Mouse (Mus musculus): ENCODE results near the gene Prim2. TPM values are rescaled to one million over a fixed set of nuclear protein-coding genes. Genes with fewer than 3 reads are reported as not detected.
"Not testable (repeated sequence)": the region's sequence is repeated elsewhere in the genome, so short reads cannot be mapped to it uniquely, and the experiment has no call there.

Prim2 gene
- polyA plus RNA-seq, 1 experiment = 8.9 TPM

- no peak for TF ChIP-seq CTCF (IDR thresholded peaks at IDR 0.05; ENCODE audit: extremely low read depth, insufficient read depth, low read length)
- TF ChIP-seq POLR2A (IDR thresholded peaks at IDR 0.05; ENCODE audit: extremely low read depth, insufficient read depth, low read length) = no peak
- no peak overlapping the region for H3K27ac ChIP-seq (ENCODE audit: insufficient read depth, low read length)
- no peaks in the 10 kb centered on the region for H3K4me1 ChIP-seq (ENCODE audit: control insufficient read depth, insufficient read depth, low read length)
- no peak overlapping the region for H3K4me3 ChIP-seq (ENCODE audit: insufficient read depth, low read length)
Observed at GRCm38 (mm10) chr1:33640089-33640488, 29.5 kb downstream of the Prim2 start.

GRCm38 (mm10) chr1:33639234-33639633 lies 30.4 kb downstream of the Prim2 start:
- H3K27ac ChIP-seq (ENCODE audit: insufficient read depth, low read length) = no peak overlapping the region
- no peak overlapping the region for H3K4me3 ChIP-seq (ENCODE audit: insufficient read depth, low read length)
- TF ChIP-seq POLR2A (IDR thresholded peaks at IDR 0.05; ENCODE audit: extremely low read depth, insufficient read depth, low read length) (no peak), CTCF (IDR thresholded peaks at IDR 0.05; ENCODE audit: extremely low read depth, insufficient read depth, low read length) (no peak)
- H3K4me1 ChIP-seq (ENCODE audit: control insufficient read depth, insufficient read depth, low read length) = no peaks in the 10 kb centered on the region

- Histone ChIP-seq H3K4me1 (ENCODE audit: control insufficient read depth, insufficient read depth, low read length) (no peaks in the 10 kb centered on the region), H3K27ac (ENCODE audit: insufficient read depth, low read length) (no peak overlapping the region), H3K4me3 (ENCODE audit: insufficient read depth, low read length) (no peak overlapping the region)
- TF ChIP-seq POLR2A (IDR thresholded peaks at IDR 0.05; ENCODE audit: extremely low read depth, insufficient read depth, low read length) (no peak), CTCF (IDR thresholded peaks at IDR 0.05; ENCODE audit: extremely low read depth, insufficient read depth, low read length) (no peak)
Observed at GRCm38 (mm10) chr1:33637827-33638226, 31.8 kb downstream of the Prim2 start.

- Histone ChIP-seq H3K27ac (ENCODE audit: insufficient read depth, low read length) (no peak overlapping the region), H3K4me3 (ENCODE audit: insufficient read depth, low read length) (no peak overlapping the region), H3K4me1 (ENCODE audit: control insufficient read depth, insufficient read depth, low read length) (no peaks in the 10 kb centered on the region)
- TF ChIP-seq POLR2A (IDR thresholded peaks at IDR 0.05; ENCODE audit: extremely low read depth, insufficient read depth, low read length) (no peak), CTCF (IDR thresholded peaks at IDR 0.05; ENCODE audit: extremely low read depth, insufficient read depth, low read length) (no peak)
Observed at GRCm38 (mm10) chr1:33636421-33637195, 33.0 kb downstream of the Prim2 start.

GRCm38 (mm10) chr1:33631002-33631618 lies 38.5 kb downstream of the Prim2 start:
- H3K27ac ChIP-seq (ENCODE audit: insufficient read depth, low read length); H3K4me1 ChIP-seq (ENCODE audit: control insufficient read depth, insufficient read depth, low read length); H3K4me3 ChIP-seq (ENCODE audit: insufficient read depth, low read length): not testable (repeated sequence)

- Histone ChIP-seq H3K4me1 (ENCODE audit: control insufficient read depth, insufficient read depth, low read length) (no peaks in the 10 kb centered on the region), H3K4me3 (ENCODE audit: insufficient read depth, low read length) (no peak overlapping the region), H3K27ac (ENCODE audit: insufficient read depth, low read length) (no peak overlapping the region)
- no peak for TF ChIP-seq CTCF (IDR thresholded peaks at IDR 0.05; ENCODE audit: extremely low read depth, insufficient read depth, low read length)
- no peak for TF ChIP-seq POLR2A (IDR thresholded peaks at IDR 0.05; ENCODE audit: extremely low read depth, insufficient read depth, low read length)
Observed at GRCm38 (mm10) chr1:33627803-33628202, 41.8 kb downstream of the Prim2 start.

GRCm38 (mm10) chr1:33627070-33627469 lies 42.5 kb downstream of the Prim2 start:
- Histone ChIP-seq H3K27ac (ENCODE audit: insufficient read depth, low read length) (no peak overlapping the region), H3K4me3 (ENCODE audit: insufficient read depth, low read length) (no peak overlapping the region), H3K4me1 (ENCODE audit: control insufficient read depth, insufficient read depth, low read length) (no peaks in the 10 kb centered on the region)
- TF ChIP-seq POLR2A (IDR thresholded peaks at IDR 0.05; ENCODE audit: extremely low read depth, insufficient read depth, low read length) (no peak), CTCF (IDR thresholded peaks at IDR 0.05; ENCODE audit: extremely low read depth, insufficient read depth, low read length) (no peak)

- Histone ChIP-seq H3K4me1 (ENCODE audit: control insufficient read depth, insufficient read depth, low read length) (no peaks in the 10 kb centered on the region), H3K27ac (ENCODE audit: insufficient read depth, low read length) (no peak overlapping the region), H3K4me3 (ENCODE audit: insufficient read depth, low read length) (no peak overlapping the region)
- TF ChIP-seq CTCF (IDR thresholded peaks at IDR 0.05; ENCODE audit: extremely low read depth, insufficient read depth, low read length) (no peak), POLR2A (IDR thresholded peaks at IDR 0.05; ENCODE audit: extremely low read depth, insufficient read depth, low read length) (no peak)
Observed at GRCm38 (mm10) chr1:33624900-33625299, 44.7 kb downstream of the Prim2 start.

GRCm38 (mm10) chr1:33624441-33624840 lies 45.2 kb downstream of the Prim2 start:
- Histone ChIP-seq H3K4me3 (ENCODE audit: insufficient read depth, low read length) (no peak overlapping the region), H3K4me1 (ENCODE audit: control insufficient read depth, insufficient read depth, low read length) (no peaks in the 10 kb centered on the region), H3K27ac (ENCODE audit: insufficient read depth, low read length) (no peak overlapping the region)
- TF ChIP-seq POLR2A (IDR thresholded peaks at IDR 0.05; ENCODE audit: extremely low read depth, insufficient read depth, low read length) (no peak), CTCF (IDR thresholded peaks at IDR 0.05; ENCODE audit: extremely low read depth, insufficient read depth, low read length) (no peak)

GRCm38 (mm10) chr1:33621791-33622190 lies 47.8 kb downstream of the Prim2 start:
- H3K27ac ChIP-seq (ENCODE audit: insufficient read depth, low read length) = no peak overlapping the region
- H3K4me3 ChIP-seq (ENCODE audit: insufficient read depth, low read length) = no peak overlapping the region
- no peaks in the 10 kb centered on the region for H3K4me1 ChIP-seq (ENCODE audit: control insufficient read depth, insufficient read depth, low read length)
- TF ChIP-seq POLR2A (IDR thresholded peaks at IDR 0.05; ENCODE audit: extremely low read depth, insufficient read depth, low read length) (no peak), CTCF (IDR thresholded peaks at IDR 0.05; ENCODE audit: extremely low read depth, insufficient read depth, low read length) (no peak)
